Mouse (Mus musculus) fibroblast of lung, adult 2 months (primary cell): ENCODE results near the gene Bet1l.

Source experiments
- DNase-seq: peaks from one replicate; pipeline ENCODE4 v3.0.0-alpha.2; 2011; ENCODE audit warnings: low read depth

Gene Bet1l

DNA sequence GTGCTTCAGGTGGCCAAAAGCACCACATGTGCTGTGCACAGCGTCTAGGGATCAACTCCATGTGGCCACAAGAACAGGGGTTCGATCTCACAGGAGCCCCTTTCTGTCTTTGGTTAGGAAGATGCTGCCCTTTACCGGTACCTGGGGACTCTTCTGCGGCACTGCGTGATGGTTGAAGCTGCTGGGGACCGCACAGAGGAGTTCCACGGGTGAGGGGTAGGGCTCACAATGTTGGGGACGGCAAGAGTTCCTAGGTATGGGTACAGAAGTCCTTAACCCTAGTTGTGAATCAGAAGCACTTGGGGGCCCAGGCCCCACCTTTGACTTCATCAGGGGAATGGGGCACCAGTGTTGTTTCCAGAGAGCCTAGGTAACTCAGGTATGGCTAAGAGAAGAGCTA lies 1.4 kb upstream of the Bet1l start:
- DNase-seq, result no peak

DNA sequence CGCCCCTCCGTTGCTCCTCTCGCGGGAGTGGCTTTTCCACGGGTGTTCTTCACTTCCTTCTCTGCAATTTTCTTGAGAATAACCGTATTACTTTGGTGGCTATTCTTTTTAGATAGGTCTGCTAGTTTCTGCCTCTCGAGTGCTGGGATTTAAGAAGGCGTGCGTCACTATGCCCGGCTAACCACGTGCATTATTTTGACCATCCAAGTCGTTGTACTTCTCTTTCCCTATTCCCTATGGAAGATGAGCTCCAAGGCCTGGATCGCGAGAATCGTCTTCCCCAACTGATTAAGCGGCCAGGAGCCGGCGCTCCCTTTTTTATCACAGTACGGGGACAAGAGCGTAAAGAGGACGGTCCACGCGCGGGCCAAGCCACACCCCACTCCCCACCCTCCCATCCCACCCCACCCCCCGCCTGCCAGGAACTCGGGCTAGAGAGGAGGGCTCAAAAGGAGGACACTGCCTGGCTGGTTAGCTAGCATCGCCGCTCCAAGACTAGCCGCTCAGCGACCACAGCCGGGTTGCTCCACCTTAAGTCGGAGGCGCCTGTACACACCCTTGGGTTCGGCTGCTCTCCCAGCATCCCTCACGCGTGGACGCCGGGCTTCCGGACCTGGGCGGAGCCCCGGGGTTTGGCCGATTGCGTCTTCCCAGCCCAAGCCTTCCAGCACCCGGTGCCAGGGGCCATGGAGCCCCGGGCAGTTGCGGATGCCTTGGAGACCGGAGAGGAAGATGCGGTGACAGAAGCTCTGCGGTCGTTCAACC lies 410 bp downstream of the Bet1l start, which contains the start of gene Ric8a:
Gene Ric8a (plus strand): TSS at position 173 of the 765 bp plus-strand sequence.
- DNase-seq, result peak; percentile 54

DNA sequence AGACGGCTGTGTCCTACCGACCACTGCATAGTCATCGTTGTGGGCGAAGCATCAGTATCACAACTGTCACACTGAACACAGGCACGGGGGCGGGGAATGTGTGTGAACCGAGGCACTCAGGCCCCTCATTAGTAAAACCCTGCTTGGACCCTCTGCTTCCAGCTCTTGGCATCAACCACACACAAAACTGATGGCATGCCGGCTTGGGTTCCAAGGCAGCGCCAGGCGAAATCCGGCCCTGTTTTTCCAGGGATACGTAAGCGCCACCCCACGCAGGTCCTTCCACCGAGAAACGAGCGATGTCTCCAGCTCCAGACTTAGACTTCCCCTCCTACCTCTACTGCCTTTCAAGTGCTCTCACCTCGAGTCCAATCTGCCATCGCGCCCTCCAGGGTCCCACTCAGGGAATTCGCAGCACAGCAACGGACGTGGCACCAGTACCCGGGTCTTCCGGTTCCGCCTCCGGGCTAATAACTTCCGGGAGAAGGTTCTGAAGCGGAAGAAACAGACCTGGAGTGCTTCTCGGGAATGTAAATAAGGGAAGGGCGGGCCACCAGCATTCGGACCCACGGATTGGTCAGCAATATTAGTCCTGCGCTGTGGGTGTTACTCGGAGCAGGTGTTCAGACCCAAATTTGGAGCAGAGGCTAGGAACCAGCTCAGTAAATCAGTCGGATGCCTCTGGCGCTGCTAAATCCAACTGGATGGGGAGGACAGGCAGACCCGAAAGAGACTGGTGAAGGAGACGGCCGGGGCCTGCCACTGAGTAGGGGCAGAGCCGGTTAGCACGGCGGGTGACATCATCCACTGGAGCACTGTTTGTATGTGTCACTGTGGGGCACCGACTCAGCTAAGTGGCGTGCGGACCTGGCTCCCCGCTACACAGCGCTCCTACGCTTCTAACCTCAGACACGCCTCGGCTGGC lies 1.3 kb downstream of the Bet1l start, which contains the start of gene Gm45785:
Gene Gm45785 (minus strand): TSS at position 472 of the 925 bp plus-strand sequence.
- peak; percentile 87 for DNase-seq

GRCm38 (mm10) chr7:140855181-140855580 lies 2.2 kb downstream of the Bet1l start:
- no peak for DNase-seq

GRCm38 (mm10) chr7:140854483-140854882 lies 2.9 kb downstream of the Bet1l start:
- no peak for DNase-seq

DNA sequence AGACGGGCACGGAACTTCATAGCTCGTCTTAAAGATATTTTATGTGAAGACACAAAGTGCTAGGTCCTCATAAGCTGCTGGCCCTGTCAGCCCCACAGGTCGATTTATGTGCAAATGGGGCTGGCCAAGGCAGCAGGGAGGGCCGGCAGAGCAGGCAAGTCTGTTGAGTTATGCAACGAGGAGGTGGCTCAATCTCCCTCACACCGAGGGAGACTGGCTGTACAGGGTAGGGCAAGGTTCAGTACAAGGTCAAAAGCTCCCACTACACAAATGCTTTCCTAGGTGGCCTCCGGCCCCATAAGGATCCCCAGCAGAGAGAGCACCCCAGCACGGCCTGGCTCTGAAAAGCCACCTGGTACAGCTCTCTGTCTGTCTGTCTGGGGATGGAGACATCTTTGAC lies 4.0 kb downstream of the Bet1l start:
- no peak for DNase-seq

DNA sequence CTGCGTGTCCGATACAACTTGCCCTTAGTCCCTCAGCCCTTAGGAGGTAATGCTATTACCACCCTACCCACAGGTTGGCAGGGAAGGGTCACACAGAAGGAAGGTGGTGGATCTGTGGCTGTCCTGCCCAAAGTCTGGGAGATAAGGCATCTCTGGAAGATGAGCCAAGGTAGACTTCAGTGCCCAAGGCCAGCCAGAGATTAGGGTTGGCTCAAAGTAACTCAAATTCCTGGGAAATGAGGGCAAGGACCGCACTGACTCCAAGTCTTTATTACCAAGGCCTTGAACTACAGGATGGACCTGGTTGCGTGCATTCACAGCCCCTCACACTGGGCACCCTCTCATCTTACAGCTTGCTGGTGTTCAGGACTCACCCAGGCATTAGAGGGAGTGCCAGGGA lies 5.5 kb downstream of the Bet1l start:
- no peak for DNase-seq

DNA sequence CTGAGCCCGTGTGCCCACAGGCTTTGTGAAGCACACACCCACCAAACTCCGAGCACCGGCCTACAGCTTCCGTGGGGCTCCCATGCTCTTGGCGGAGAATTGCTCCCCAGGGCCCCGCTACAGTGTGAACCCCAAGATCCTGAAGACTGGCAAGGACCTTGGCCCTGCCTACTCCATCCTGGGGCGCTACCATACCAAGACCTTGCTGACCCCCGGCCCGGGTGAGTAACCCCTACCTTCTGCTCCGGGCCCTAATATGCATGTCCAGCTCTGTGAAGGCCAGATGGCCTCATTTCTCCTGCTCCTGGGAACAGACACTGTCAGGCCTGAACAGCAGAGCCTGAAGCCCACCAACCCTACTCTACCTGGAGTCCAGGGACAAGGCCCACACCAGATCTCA lies 8.8 kb downstream of the Bet1l start:
- no peak for DNase-seq

- DNase-seq, result no peak
Observed at GRCm38 (mm10) chr7:140847755-140848580, 9.4 kb downstream of the Bet1l start, which contains the start of gene Odf3. TSS of gene Odf3 (plus strand) at chr7:140847805.

- no peak for DNase-seq
Observed at GRCm38 (mm10) chr7:140846676-140847075, 10.7 kb downstream of the Bet1l start.

GRCm38 (mm10) chr7:140845683-140846082 lies 11.7 kb downstream of the Bet1l start:
- no peak for DNase-seq

DNA sequence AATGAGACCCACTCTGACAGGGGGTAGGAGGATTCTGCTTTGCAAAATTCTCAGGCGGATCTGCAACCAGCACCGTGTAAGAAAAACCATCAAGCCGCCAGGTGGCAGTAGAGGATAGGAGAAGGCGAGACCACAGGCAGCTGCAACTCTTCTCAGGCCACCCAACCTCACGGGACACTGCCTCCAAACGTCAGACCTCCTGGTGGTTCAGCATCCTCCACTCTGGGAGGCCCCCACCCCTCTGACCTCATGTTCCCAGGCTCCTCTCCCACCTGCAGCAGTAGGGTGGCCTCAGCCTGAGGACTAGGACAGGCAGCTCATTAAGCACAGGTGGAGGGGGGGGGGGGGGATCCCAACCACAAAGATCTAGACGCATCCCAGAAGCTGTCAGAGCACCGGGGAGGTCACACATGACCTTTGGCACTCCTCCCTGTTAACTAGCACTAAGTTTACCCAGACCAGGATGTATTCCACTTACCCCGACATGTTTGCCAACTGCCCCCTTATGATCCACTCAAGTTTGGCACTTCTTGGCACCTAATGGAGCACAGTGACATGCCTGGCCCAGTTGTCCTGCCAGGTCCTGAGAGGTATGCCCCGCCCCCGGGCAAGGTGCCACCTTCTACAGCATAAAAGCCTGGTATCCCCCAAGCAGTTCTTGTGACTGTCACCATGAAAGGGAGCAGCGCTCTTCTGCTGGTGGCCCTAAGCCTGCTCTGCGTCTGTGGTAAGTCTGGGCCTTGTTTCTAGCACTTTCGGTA lies 12.3 kb downstream of the Bet1l start, which contains the start of gene Scgb1c1:
Gene Scgb1c1 (plus strand): TSS at position 643 of the 761 bp plus-strand sequence.
- DNase-seq, result no peak

DNA sequence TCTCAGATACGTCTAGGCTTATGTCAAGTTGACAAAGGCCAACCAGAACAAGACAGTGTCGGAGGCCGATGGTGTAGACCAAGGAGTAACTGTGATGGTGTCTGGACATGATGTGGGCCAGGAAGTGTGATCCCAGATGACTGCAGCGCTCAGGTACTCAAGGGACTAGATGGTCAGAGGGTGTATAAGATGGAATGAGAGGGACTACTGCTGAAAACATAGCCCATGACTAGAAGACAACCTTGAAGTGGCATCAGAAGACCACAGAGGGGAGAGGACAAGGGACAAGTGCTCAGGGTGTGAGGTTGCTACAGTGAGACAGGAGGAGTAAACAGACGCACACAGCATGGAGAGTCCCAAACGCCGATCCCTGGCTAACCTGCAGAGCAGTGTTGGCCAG lies 13.6 kb downstream of the Bet1l start:
- no peak for DNase-seq

DNA sequence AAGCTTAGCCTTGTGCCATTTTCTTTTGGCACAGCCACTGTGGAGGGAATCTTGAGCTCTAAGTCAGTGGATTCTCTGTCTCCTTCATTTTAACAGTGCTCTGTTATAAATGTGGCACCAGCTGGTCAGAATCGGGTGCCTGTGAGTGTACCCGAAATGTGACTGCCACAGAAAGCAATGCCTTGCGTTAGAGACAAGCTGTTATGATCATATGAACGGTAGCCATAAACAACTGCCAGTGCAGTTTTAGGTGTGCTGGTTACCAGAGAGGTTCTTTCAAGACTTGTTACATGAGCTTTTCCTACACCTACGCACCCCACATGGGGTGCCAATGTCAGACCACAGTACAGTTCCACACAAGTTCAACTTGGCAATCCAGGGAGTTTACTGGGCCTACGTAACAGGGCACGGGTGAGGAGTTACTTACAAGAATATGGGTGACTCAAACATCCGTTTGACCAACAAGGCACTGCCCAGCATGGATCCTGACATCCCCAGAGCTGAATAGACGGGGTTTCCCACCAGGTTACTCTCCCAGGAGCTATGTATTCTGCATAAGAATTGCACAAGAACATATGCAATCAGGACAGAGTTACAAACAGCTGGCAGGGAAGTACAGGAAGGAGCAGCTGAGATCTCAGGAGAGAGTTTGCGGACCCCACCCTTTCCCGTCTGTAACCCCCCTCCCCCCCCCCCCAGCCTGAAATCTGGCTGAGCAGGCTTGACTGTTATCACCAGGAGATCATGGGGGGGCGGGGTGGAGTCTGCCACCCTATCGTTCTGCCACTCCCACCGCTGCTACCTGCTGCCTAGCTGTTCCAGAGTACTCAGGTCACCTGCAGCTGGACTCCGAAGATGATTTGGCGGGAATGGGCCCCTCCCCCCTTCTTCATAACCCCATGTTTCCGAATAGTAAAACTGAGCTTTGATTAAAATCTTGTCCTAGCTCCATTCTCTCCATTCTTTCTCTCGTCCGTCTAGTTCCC lies 16.3 kb downstream of the Bet1l start:
- no peak for DNase-seq

- no peak for DNase-seq
Observed at GRCm38 (mm10) chr7:140839556-140839955, 17.8 kb downstream of the Bet1l start.

DNA sequence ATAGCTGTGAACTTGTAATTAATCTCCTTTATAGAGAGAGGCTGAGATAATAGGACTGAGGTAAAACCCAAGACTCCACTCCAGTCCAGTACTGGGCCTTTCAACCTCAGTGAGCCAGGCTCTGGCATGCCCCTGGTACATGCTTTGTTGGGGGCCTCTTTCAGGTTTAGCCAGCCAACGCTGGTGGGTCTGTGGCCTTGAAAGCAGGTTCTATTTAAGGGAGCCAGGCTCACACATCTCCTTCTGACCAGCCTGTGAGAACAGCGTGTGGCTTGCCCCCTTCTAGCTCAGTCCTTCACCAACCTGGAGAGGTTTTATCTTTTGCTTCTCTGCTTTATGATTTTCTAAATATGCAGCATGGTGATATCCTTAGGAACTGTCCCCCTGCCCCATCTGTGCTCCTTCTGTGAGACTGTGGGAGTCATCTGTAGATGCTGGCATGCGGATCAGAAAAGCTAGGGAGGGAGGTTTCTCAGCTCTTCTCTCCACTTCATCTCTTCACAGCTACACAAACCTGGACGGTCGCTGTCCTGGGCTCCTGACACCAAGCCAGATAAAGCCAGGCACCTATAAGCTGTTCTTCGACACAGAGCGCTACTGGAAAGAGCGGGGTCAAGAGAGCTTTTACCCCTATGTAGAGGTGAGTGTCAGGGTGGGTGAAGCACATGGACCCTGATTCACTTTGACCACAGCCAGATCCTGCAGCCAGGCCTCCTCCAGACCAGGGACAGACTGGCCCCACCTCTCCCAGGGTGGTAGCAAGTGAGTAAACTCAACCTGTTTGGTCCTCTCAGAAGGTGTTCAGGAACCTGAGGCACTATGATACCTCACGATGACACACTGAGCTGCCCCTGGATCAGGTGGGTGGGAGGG lies 20.9 kb downstream of the Bet1l start:
- no peak for DNase-seq

DNA sequence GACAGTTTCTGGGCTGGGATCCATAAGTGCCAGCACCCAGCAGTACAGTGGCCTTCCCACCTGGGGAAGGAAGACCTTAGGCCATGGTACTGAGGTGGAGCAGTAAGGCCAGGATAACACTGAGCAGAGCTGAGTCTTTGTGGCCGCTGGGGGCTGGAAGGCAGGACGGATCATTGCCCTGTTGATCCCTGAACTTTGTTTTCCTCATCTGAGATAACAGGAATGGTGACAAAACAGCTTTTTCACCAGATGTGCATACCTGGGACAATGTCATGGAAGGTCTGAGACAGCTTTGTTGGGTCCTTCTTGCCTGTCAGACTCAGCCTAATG lies 21.7 kb downstream of the Bet1l start:
- DNase-seq, result no peak

- no peak for DNase-seq
Observed at GRCm38 (mm10) chr7:140834968-140835757, 22.2 kb downstream of the Bet1l start, which contains the start of gene Urah. TSS of gene Urah (plus strand) at chr7:140835018.
